Mouse (Mus musculus) adipocyte (in vitro differentiated cells): Measurements from ENCODE around the gene Pgm1.

Source experiments
- DNase-seq: peaks from one replicate; pipeline ENCODE4 v3.0.0-alpha.2; 2016; ENCODE audit warnings: low spot score

Pgm1 gene

GRCm38 (mm10) chr4:100011563-100011962, 82.3 kb downstream of the Pgm1 start:
- no peak for DNase-seq

GRCm38 (mm10) chr4:100012361-100013035, 83.3 kb downstream of the Pgm1 start:
- DNase-seq, result no peak

DNA sequence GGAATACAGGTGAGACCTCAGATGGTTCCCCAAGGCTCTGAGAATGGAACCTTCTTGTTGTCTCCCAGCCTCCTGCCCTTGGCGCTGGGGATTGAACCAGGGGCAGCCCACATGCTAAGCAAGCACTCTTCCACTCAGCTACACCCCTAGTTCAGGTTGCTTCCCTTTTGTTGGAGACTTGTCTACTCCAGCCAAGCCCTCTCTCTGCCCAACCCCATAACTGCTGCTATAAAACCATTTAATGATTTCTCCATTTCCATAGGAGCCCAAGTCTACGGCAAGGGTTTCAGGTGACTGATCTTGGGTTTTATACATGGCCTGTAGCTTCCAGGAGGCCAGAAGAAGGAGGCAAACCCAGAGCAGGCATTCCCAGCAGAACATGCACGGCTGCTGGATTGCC, 98.6 kb downstream of the Pgm1 start:
- no peak for DNase-seq

GRCm38 (mm10) chr4:100028641-100029040, 99.4 kb downstream of the Pgm1 start:
- DNase-seq, result peak; percentile 77

DNA sequence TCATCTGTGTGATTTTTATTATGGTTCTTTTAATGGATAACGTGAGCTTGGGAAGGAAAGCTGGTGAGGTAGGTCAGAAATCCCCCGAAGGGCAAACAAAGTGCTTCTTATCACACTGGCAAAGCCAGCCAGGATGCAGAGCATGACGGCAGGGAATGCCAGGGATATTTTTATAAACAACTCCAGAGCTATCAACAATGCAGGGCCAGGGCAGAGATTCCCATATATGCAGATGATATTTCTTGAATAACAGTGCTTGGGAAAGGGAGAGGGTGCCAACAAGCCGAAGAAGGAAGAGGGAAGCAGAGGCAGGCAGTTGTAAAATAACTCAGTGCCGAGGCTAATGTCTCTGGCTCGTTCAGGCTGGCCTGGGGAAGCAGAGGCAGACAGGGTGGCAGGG, 102.1 kb downstream of the Pgm1 start:
- no peak for DNase-seq

GRCm38 (mm10) chr4:100032608-100033007, 103.4 kb downstream of the Pgm1 start:
- no peak for DNase-seq

DNA sequence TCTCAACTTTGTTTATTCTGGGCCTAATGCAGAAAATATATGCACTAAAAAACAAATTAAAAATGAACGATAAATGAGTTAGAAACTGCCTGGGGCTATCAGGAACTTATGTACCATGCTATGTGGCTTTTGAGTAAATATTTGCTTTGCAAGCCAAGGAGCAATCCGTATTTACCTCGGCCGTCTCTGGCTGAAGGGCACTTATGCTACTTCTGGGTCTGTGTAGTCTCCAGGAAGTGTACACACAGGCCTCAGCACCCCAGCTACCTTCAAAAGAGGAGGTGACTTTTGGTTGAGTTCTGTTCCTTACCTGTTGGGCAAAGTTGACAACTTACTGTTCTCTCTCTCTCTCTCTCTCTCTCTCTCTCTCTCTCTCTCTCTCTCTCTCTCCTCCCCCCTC, 104.7 kb downstream of the Pgm1 start:
- no peak for DNase-seq

DNA sequence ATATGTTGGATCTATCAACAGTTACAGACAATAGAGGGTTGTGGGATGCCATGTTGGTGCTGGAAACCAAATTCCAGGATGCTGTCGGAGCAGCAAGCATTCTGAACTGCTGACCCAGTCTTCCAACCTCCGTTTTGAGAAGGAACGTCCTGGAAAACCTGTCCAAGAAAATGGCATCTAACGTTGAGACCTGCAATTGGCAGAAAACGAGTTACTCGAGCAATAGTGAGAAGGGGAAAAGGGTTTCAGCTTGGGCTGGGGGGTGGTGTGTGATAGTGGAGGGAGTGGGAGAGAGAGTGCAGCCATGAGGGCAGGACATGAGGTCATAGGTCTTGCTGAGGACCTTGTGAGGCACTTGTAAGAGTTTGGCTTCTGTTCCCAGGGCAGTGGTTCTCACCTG, 105.8 kb downstream of the Pgm1 start:
- no peak for DNase-seq

DNA sequence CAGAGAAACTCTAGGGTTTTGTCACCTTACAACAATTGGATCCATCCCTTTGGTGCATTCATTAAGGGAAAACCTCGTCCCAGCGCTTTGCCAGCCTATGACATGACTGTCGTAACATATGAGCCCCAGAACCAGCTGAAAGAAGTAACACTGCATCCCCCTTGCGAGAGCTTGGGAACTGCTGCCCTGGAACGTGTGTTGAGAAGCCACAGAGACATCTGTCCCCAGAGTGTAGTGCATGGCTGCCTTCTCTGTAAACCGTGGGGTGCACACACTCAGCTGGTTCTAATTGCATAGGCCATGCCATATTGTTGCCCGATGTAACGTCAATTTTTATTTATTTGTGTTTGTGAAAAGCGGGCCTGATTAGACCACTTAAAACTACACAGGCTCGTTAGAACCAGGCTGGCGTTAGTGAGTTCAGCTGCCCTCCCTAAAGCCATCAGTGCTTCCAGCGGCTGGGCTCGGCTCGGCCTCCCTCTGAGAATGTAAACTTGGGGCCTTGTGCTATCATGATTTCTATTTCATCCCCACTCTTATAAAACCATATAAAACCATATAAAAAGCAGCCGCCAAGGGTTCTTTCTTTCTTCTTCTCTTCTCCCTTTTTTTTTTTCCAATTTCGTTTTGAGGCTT, 106.8 kb downstream of the Pgm1 start:
- no peak for DNase-seq
